8 mouse cellular contexts compared by ENCODE assay signal in genomic region chr7:45211851-45212251, GRCm38 (mm10). TPM values are rescaled to one million over a fixed set of nuclear protein-coding genes. Genes with fewer than 3 reads are reported as not detected.
A peak's percentile ranks its signal among the peaks of the same experiment; 100 is the strongest.
DNase-seq lines count a peak whose midpoint lies in the region; ATAC-seq and TF ChIP-seq lines count a peak whose summit lies in the region.

Dkkl1 (minus strand) TSS chr7:45212147.

- no peak for TF ChIP-seq CTCF in small intestine, adult 2 months (IDR thresholded peaks at IDR 0.05; ENCODE audit: extremely low read depth, insufficient read length, insufficient replicate concordance, low read depth, low read length)

- no peak within 1 kb of the TSS for H3K27ac ChIP-seq in limb, embryonic 11.5 days (replicated peaks; ENCODE audit: low read depth, low read length)
- no peak within 1 kb of the TSS for H3K27ac ChIP-seq in small intestine, adult 2 months (ENCODE audit: insufficient read depth, low read depth, low read length)

- peak within 1 kb of the TSS; percentile 18; the same call in 1 of the 2 replicates for H3K4me2 ChIP-seq in limb, embryonic 11.5 days (ENCODE audit: low read depth, severe bottlenecking)

- no peak for DNase-seq in frontal cortex, postnatal 36 days (ENCODE audit: low spot score in 2 of 2)
- peak; percentile 58 to 60 for DNase-seq in B cell, adult 2 months
- no peak for DNase-seq in limb, embryonic 11.5 days (ENCODE audit: low spot score)
- DNase-seq in cerebellum, postnatal 25 days, result no peak
- no peak for DNase-seq in heart, adult 8-10 months (ENCODE audit: low spot score)

- H3K4me3 ChIP-seq in erythroblast, embryonic 14.5 days (replicated peaks), result peak within 1 kb of the TSS; percentile 51
- no peak within 1 kb of the TSS for H3K4me3 ChIP-seq in limb, embryonic 11.5 days (ENCODE audit: low read depth, low read length)
- peak within 1 kb of the TSS; percentile 22 for H3K4me3 ChIP-seq in small intestine, adult 2 months (ENCODE audit: low read depth, low read length)

- no peak within 1 kb of the TSS for H3K9ac ChIP-seq in limb, embryonic 11.5 days (ENCODE audit: low read length)

- peaks cover 52% of the 10 kb centered on the region for H3K27me3 ChIP-seq in erythroblast, embryonic 14.5 days (ENCODE audit: control insufficient read depth)
- peaks cover 27% of the 10 kb centered on the region for H3K27me3 ChIP-seq in limb, embryonic 11.5 days (ENCODE audit: control insufficient read depth, insufficient read depth, low read length)
- H3K27me3 ChIP-seq in small intestine, adult 2 months (ENCODE audit: control insufficient read depth, insufficient read depth, low read length), result peaks cover 16% of the 10 kb centered on the region

- H3K36me3 ChIP-seq in erythroblast, embryonic 14.5 days (ENCODE audit: control insufficient read depth), result no peaks in the 10 kb centered on the region
- no peaks in the 10 kb centered on the region for H3K36me3 ChIP-seq in limb, embryonic 11.5 days (ENCODE audit: control insufficient read depth, insufficient read depth, low read length)
- no peaks in the 10 kb centered on the region for H3K36me3 ChIP-seq in small intestine, adult 2 months (ENCODE audit: control insufficient read depth, insufficient read depth, low read length)

- 4% methylated on average over 17 of the region's 17 CpGs for WGBS in limb, embryonic 11.5 days
- 3% methylated on average over 17 of the region's 17 CpGs for WGBS in small intestine, adult 2 months

- H3K9me3 ChIP-seq in erythroblast, embryonic 14.5 days (ENCODE audit: control insufficient read depth, low read length), result 0 out of 2 replicates have a peak, but pooled peaks cover 2% of the 10 kb centered on the region
- H3K9me3 ChIP-seq in limb, embryonic 11.5 days (ENCODE audit: control insufficient read depth, low read length), result no peaks in the 10 kb centered on the region; the same call in 1 of the 2 replicates

- no peak for TF ChIP-seq POLR2A in small intestine, adult 2 months (IDR thresholded peaks at IDR 0.05; ENCODE audit: low read depth, low read length)

- ATAC-seq in frontal cortex, adult (ENCODE audit: low TSS enrichment), result peak; percentile 50; the same call in 1 of the 2 replicates
- ATAC-seq in limb, embryonic 11.5 days (ENCODE audit: insufficient number of reproducible peaks, low FRiP score, low TSS enrichment, low read depth), result no peak

- H3K4me1 ChIP-seq in erythroblast, embryonic 14.5 days (ENCODE audit: control insufficient read depth), result peaks cover 27% of the 10 kb centered on the region
- peaks cover 4% of the 10 kb centered on the region; the same call in 1 of the 2 replicates for H3K4me1 ChIP-seq in limb, embryonic 11.5 days (ENCODE audit: control insufficient read depth, insufficient read depth, low read length)
- peaks cover 11% of the 10 kb centered on the region for H3K4me1 ChIP-seq in small intestine, adult 2 months (ENCODE audit: control insufficient read depth, insufficient read depth, insufficient read length, low read length)

RNA-seq across cellular contexts. Expression of gene Dkkl1, which starts in this region (rescaled TPM):
- polyA plus RNA-seq in erythroblast, embryonic 14.5 days (2012), result 0.55 and 0.60 TPM in 2 replicates
- polyA plus RNA-seq in limb, embryonic 11.5 days (2014; fragmentation: Nextera tagmentation; extraction: Ambion mirVana), result 0.51 and 0.60 TPM in 2 replicates
- 0.24 and 0.84 TPM in 2 replicates for polyA plus RNA-seq in small intestine, adult 2 months (2012; rRNA removed)
- total RNA-seq in heart, adult 8-10 months (2022), result not detected

Comparison
In these comparisons a context has a peak if more than half of its experiments do, and no peak if none do; other contexts are left out.
1. DNase-seq: peak in B cell, adult 2 months (2 of 2); none in frontal cortex, postnatal 36 days (0 of 2), limb, embryonic 11.5 days (single experiment), cerebellum, postnatal 25 days (0 of 2) and heart, adult 8-10 months (single experiment).